Mouse (Mus musculus) limb, embryonic 14.5 days (tissue): Measurements from ENCODE around the gene Snca. TPM values are rescaled to one million over a fixed set of nuclear protein-coding genes. Genes with fewer than 3 reads are reported as not detected.

Source experiments
- ATAC-seq: fragments of 200-750 bp; cut with Nextera tagmentation; 2 replicates; pipeline ENCODE4 v1.8.0; 2017; ENCODE audit warnings: low read depth, moderate number of reproducible peaks, moderate TSS enrichment; ENCODE audit not compliant: low FRiP score
- DNase-seq: peaks from one replicate; pipeline ENCODE4 v3.0.0-alpha.2; 2015; ENCODE audit warnings: low spot score
- H3K27ac ChIP-seq: fragments of 300-500 bp; sonication (generic); replicated peaks from 2 replicates; pipeline ENCODE4 v1.5.1; 2014; ENCODE audit warnings: low read depth, mild to moderate bottlenecking, low read length, moderate library complexity, mixed read lengths
- H3K27me3 ChIP-seq: fragments of 300-500 bp; sonication (generic); 2 replicates; pipeline ENCODE4 v1.6.1; 2014; ENCODE audit warnings: low read length, mixed read lengths; ENCODE audit not compliant: control insufficient read depth, insufficient read depth
- H3K36me3 ChIP-seq: fragments of 300-500 bp; sonication (generic); 2 replicates; pipeline ENCODE4 v1.6.1; 2014; ENCODE audit warnings: mild to moderate bottlenecking, low read length, moderate library complexity, mixed read lengths; ENCODE audit not compliant: control insufficient read depth, insufficient read depth
- H3K4me1 ChIP-seq: fragments of 300-500 bp; sonication (generic); 2 replicates; pipeline ENCODE4 v1.6.1; 2014; ENCODE audit warnings: antibody characterized with exemption, low read length, mixed read lengths; ENCODE audit not compliant: control insufficient read depth, insufficient read depth
- H3K4me2 ChIP-seq: fragments of 300-500 bp; sonication (generic); replicated peaks from 2 replicates; pipeline ENCODE4 v1.6.1; 2014; ENCODE audit warnings: low read depth, mild to moderate bottlenecking, low read length, moderate library complexity; ENCODE audit not compliant: severe bottlenecking
- H3K4me3 ChIP-seq: fragments of 300-500 bp; sonication (generic); replicated peaks from 2 replicates; pipeline ENCODE4 v1.5.1; 2014; ENCODE audit warnings: low read length
- H3K9ac ChIP-seq: fragments of 300-500 bp; sonication (generic); 2 replicates; pipeline ENCODE4 v1.6.1; 2014; ENCODE audit warnings: mild to moderate bottlenecking, low read depth, low read length, moderate library complexity; ENCODE audit not compliant: severe bottlenecking
- H3K9me3 ChIP-seq: fragments of 300-500 bp; sonication (generic); 2 replicates; pipeline ENCODE4 v1.6.1; 2016; ENCODE audit warnings: low read length; ENCODE audit not compliant: control insufficient read depth
- POLR2A ChIP-seq: fragments of 200-500 bp; IDR thresholded peaks from 2 replicates; pipeline ENCODE4 v1.8.0; 2012; ENCODE audit warnings: inconsistent platforms, mild to moderate bottlenecking, moderate library complexity, borderline replicate concordance; ENCODE audit not compliant: insufficient read depth, insufficient read length; ENCODE audit errors: extremely low read depth
- WGBS: fragments of 180-500 bp; shearing (Covaris S2); extraction: QIAGEN DNeasy Blood & Tissue Kit; methylation state at CpG from one replicate; pipeline ENCODE4 v1.1.7; 2014; 5-methylcytosine and 5-hydroxymethylcytosine counted together
- polyA plus RNA-seq, 2 experiments: library from polyadenylated mRNA; depleted of rRNA in 1 of 2; stranded (reverse) in 1 of 2; unstranded in 1 of 2; fragments of >200 nt; fragmentation: Nextera tagmentation in 1 of 2; extraction: Ambion mirVana in 1 of 2; gene quantifications; 2 replicates each; pipeline versions ENCODE4 v1.2.1 to v1.2.3; 2012 to 2014

Snca gene
- polyA plus RNA-seq, 2 experiments, result 8.4 to 30.4 TPM

GRCm38 (mm10) chr6:60754975-60755374 is 74.7 kb downstream of the Snca start:
- no peak for DNase-seq
- ATAC-seq, result no peak
- no peaks in the 10 kb centered on the region for H3K9me3 ChIP-seq
- no peaks in the 10 kb centered on the region for H3K36me3 ChIP-seq
- TF ChIP-seq POLR2A, result no peak
- no peaks in the 10 kb centered on the region for H3K27me3 ChIP-seq
- no peak overlapping the region for H3K4me3 ChIP-seq
- H3K4me1 ChIP-seq, result no peaks in the 10 kb centered on the region
- WGBS, result 84% methylated on average over 1 of the region's 1 CpGs
- no peak overlapping the region for H3K4me2 ChIP-seq
- H3K9ac ChIP-seq, result no peak overlapping the region
- H3K27ac ChIP-seq, result no peak overlapping the region

DNA sequence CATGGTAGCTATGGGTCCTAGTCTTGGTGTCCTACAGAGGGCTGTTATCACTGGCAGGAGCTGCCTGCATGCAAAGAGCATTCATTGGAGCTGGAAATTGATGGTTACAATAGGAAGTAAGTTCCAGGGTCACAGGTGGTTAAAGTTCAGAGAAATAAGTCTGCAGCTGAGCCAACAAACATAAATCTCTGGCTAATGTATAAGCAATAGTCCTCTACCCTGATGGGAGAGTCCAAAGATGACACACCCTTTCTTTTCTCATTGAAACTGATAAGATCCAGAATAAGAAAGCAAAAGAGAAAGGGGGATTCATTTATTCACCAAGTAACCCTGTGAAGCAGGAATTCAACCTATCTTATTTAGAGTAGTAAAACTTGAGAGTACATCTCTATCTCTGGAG is 83.7 kb downstream of the Snca start:
- DNase-seq (no peak), ATAC-seq (no peak)
- Histone ChIP-seq H3K27ac (no peak overlapping the region), H3K36me3 (no peaks in the 10 kb centered on the region), H3K27me3 (no peaks in the 10 kb centered on the region), H3K9me3 (no peaks in the 10 kb centered on the region), H3K4me1 (no peaks in the 10 kb centered on the region), H3K4me2 (no peak overlapping the region), H3K4me3 (no peak overlapping the region), H3K9ac (no peak overlapping the region)
- no peak for TF ChIP-seq POLR2A

DNA sequence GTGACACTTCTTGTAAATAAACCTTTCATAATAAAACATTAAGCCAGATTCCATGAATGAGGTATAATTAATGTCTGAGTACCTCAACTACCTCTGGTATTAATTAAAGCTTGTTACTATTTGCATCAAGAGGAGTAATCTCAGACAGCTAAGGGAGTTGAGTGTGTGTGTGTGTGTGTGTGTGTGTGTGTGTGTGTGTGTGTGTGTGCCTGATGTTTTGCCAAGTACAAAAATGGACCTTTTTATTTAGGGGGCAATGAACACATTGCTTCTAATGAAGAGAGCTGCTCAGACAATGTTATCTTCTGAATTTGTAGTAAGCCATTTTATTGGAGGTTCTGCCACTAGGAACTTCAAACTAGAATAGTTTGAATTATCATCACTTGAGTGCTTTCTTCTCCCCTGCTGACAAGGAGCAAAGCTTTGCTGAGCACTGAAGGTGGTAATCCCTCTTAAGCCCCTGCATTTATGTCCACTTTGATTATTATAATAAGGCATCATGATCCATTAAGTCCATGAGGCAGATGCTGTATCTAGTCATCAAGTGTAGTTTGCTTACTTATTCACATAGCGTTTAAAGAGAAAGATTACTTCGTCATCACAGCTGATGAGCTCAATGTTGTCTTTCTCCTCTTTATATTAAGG is 88.1 kb downstream of the Snca start:
- no peak for DNase-seq
- Histone ChIP-seq H3K4me2 (no peak overlapping the region), H3K9me3 (no peaks in the 10 kb centered on the region), H3K4me1 (no peaks in the 10 kb centered on the region), H3K9ac (no peak overlapping the region), H3K27ac (no peak overlapping the region), H3K36me3 (no peaks in the 10 kb centered on the region), H3K27me3 (no peaks in the 10 kb centered on the region), H3K4me3 (no peak overlapping the region)
- TF ChIP-seq POLR2A, result no peak
- 93% methylated on average over 2 of the region's 2 CpGs for WGBS
- no peak for ATAC-seq

- no peak overlapping the region for H3K4me2 ChIP-seq
- TF ChIP-seq POLR2A, result no peak
- 50% methylated on average over 1 of the region's 1 CpGs for WGBS
- DNase-seq, result no peak
- no peak for ATAC-seq
- no peaks in the 10 kb centered on the region for H3K27me3 ChIP-seq
- no peaks in the 10 kb centered on the region for H3K9me3 ChIP-seq
- no peak overlapping the region for H3K27ac ChIP-seq
- no peak overlapping the region for H3K4me3 ChIP-seq
- H3K36me3 ChIP-seq, result no peaks in the 10 kb centered on the region
- no peak overlapping the region for H3K9ac ChIP-seq
- no peaks in the 10 kb centered on the region for H3K4me1 ChIP-seq
Observed at GRCm38 (mm10) chr6:60739776-60740175, 89.9 kb downstream of the Snca start.

GRCm38 (mm10) chr6:60731164-60731563 is 98.5 kb downstream of the Snca start:
- Histone ChIP-seq H3K4me1 (no peaks in the 10 kb centered on the region), H3K9me3 (no peaks in the 10 kb centered on the region), H3K4me3 (no peak overlapping the region), H3K27me3 (no peaks in the 10 kb centered on the region), H3K9ac (no peak overlapping the region), H3K36me3 (no peaks in the 10 kb centered on the region), H3K4me2 (no peak overlapping the region), H3K27ac (no peak overlapping the region)
- 58% methylated on average over 2 of the region's 2 CpGs for WGBS
- TF ChIP-seq POLR2A, result no peak
- no peak for DNase-seq
- no peak for ATAC-seq
